Mouse (Mus musculus): ENCODE data around the gene Fan1. TPM values are rescaled to one million over a fixed set of nuclear protein-coding genes. Genes with fewer than 3 reads are reported as not detected.

Fan1 gene
- 7.1 and 7.6 TPM in 2 replicates for polyA plus RNA-seq (2015; fragmentation: Nextera tagmentation; extraction: Ambion mirVana)

- H3K9me3 ChIP-seq: no peaks in the 10 kb centered on the region
- 2% methylated on average over 27 of the region's 27 CpGs for WGBS
- ATAC-seq (replicated peaks): peak; percentile 96
These were observed at the start of gene Fan1 for GRCm38 (mm10) chr7:64373830-64374562. Gene Fan1 (minus strand): TSS chr7:64374095.

DNA sequence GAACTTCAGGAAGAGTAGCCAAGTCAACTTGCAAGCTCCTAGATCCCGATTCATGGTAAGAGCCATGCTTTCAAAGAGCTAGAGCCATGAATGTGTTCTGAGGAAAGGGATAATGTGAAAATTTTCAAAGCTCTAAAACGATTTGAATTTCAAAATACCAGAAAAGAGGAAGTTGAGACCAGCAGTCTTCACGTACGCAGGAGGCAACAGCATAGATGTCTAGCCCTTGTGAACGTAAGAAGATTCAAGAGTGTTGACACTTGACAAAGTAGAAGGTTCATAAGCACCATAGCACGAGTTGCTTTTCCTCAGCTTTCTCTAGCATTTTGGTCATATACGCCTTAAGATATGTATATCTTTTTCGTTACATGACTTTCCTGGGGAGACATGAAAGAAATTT lies 30.1 kb upstream of the Fan1 start:
- no peaks in the 10 kb centered on the region for H3K36me3 ChIP-seq (replicated peaks)
- H3K27ac ChIP-seq: no peak overlapping the region
- 93% methylated on average over 8 of the region's 8 CpGs for WGBS
- no peaks in the 10 kb centered on the region for H3K9me3 ChIP-seq
- H3K4me1 ChIP-seq: no peaks in the 10 kb centered on the region
- no peak overlapping the region for H3K4me3 ChIP-seq
- H3K9ac ChIP-seq: no peak overlapping the region
- H3K27me3 ChIP-seq (replicated peaks): no peaks in the 10 kb centered on the region
- no peak overlapping the region for H3K4me2 ChIP-seq
- no peak for ATAC-seq (replicated peaks)

More at GRCm38 (mm10) chr7:64373830-64374562, at the start of gene Fan1:
- H3K9ac ChIP-seq: peak within 1 kb of the TSS; percentile 71
- H3K36me3 ChIP-seq (replicated peaks): peaks cover 30% of the 10 kb centered on the region
- H3K27ac ChIP-seq: peak within 1 kb of the TSS; percentile 94
- H3K27me3 ChIP-seq (replicated peaks): no peaks in the 10 kb centered on the region
- peaks cover 13% of the 10 kb centered on the region for H3K4me1 ChIP-seq
- peak within 1 kb of the TSS; percentile 64 for H3K4me2 ChIP-seq
- peak within 1 kb of the TSS; percentile 69 for H3K4me3 ChIP-seq

GRCm38 (mm10) chr7:64402452-64402851 lies 28.6 kb upstream of the Fan1 start:
- ATAC-seq (replicated peaks): no peak
- Histone ChIP-seq H3K4me1 (no peaks in the 10 kb centered on the region), H3K36me3 (replicated peaks) (no peaks in the 10 kb centered on the region), H3K4me3 (no peak overlapping the region), H3K9me3 (no peaks in the 10 kb centered on the region), H3K4me2 (no peak overlapping the region), H3K27ac (no peak overlapping the region), H3K27me3 (replicated peaks) (no peaks in the 10 kb centered on the region), H3K9ac (no peak overlapping the region)
- 91% methylated on average over 4 of the region's 4 CpGs for WGBS

DNA sequence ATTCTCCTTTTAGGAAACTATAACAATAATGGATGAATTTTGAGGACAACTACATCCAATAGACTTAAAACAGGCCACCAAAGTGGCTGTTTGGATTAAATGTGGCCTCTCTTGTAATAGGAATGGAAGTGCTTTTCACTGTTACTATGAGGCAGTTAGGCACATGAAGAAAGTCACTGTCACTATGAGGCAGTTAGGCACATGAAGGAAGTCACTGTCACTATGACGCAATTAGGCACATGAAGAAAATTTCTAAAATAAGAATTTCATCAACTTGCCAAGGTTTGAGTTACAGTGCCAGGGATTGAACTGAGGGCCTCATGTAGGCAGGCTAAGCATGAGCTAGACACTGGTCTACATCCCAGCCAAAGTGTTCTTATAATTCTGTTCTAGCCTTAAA lies 26.8 kb upstream of the Fan1 start:
- 100% methylated on average over 1 of the region's 1 CpGs for WGBS
- Histone ChIP-seq H3K4me3 (no peak overlapping the region), H3K27ac (no peak overlapping the region), H3K4me1 (no peaks in the 10 kb centered on the region), H3K4me2 (no peak overlapping the region), H3K9ac (no peak overlapping the region), H3K9me3 (no peaks in the 10 kb centered on the region), H3K36me3 (replicated peaks) (no peaks in the 10 kb centered on the region), H3K27me3 (replicated peaks) (no peaks in the 10 kb centered on the region)
- ATAC-seq (replicated peaks): no peak

GRCm38 (mm10) chr7:64392819-64393151 lies 18.9 kb upstream of the Fan1 start:
- no peaks in the 10 kb centered on the region for H3K27me3 ChIP-seq (replicated peaks)
- H3K9me3 ChIP-seq: no peaks in the 10 kb centered on the region
- ATAC-seq (replicated peaks): no peak
- H3K4me2 ChIP-seq: peak overlapping the region; percentile 98
- H3K9ac ChIP-seq: peak overlapping the region; percentile 75
- H3K4me3 ChIP-seq: peak overlapping the region; percentile 79
- 0 out of 2 replicates have a peak, but pooled peaks cover 11% of the 10 kb centered on the region for H3K36me3 ChIP-seq (replicated peaks)
- peaks cover 19% of the 10 kb centered on the region for H3K4me1 ChIP-seq
- 2% methylated on average over 15 of the region's 15 CpGs for WGBS
- H3K27ac ChIP-seq: peak overlapping the region; percentile 79

DNA sequence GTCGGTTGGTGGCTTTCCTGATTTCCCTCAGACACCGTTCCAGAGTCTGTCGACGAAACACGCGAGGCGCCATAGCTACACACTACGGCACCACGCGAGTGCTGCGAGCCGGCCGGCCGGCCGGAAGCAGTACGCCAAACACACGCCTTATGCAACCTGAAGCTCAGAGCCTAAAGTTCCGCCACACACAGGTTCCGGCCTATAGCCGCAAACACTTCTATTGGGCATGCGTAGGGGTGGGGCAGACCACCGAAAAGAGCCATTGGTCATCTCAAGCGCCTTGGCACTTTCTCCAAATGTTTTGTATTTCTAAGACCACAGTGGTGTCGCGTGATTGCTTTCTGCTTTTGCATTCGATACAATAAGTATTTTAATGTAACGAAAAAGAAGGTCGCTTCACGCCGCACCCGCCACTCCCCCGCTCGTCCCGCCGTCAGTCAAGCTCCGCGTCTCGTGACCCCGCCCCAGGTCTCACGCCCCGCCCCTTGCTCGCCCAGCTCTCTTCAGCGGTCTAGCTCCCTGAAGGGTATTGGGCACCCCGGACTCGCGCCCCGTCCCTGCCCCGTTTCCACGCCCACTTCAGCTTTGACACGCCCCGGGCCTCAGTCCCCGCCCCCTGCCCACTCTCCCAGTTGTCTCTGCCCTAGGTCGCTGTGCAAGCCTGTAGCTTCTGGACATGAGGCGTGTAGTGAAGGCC lies 18.4 kb upstream of the Fan1 start, which contains the start of the genes Mphosph10 and Mcee:
Gene Mphosph10, minus strand, starts transcription at position 147 of the 697 bp plus-strand sequence.
Gene Mcee, plus strand, starts transcription at position 486 of the 697 bp plus-strand sequence.
- no peaks in the 10 kb centered on the region for H3K9me3 ChIP-seq
- peak; percentile 99 for ATAC-seq (replicated peaks)
- H3K27me3 ChIP-seq (replicated peaks): no peaks in the 10 kb centered on the region
- peak within 1 kb of the TSS; percentile 79 for H3K4me3 ChIP-seq
- peak within 1 kb of the TSS; percentile 75 for H3K9ac ChIP-seq
- under 1% methylated on average over 54 of the region's 54 CpGs for WGBS
- H3K27ac ChIP-seq: peak within 1 kb of the TSS; percentile 79
- H3K36me3 ChIP-seq (replicated peaks): 0 out of 2 replicates have a peak, but pooled peaks cover 11% of the 10 kb centered on the region
- H3K4me2 ChIP-seq: peak within 1 kb of the TSS; percentile 98
- H3K4me1 ChIP-seq: peaks cover 19% of the 10 kb centered on the region

GRCm38 (mm10) chr7:64391479-64391878 lies 17.6 kb upstream of the Fan1 start:
- 3% methylated on average over 8 of the region's 8 CpGs for WGBS
- peak overlapping the region; percentile 79; the same call in 1 of the 2 replicates for H3K27ac ChIP-seq
- ATAC-seq (replicated peaks): 0 out of 2 replicates have a peak, but pooled peaks have one; percentile 4

DNA sequence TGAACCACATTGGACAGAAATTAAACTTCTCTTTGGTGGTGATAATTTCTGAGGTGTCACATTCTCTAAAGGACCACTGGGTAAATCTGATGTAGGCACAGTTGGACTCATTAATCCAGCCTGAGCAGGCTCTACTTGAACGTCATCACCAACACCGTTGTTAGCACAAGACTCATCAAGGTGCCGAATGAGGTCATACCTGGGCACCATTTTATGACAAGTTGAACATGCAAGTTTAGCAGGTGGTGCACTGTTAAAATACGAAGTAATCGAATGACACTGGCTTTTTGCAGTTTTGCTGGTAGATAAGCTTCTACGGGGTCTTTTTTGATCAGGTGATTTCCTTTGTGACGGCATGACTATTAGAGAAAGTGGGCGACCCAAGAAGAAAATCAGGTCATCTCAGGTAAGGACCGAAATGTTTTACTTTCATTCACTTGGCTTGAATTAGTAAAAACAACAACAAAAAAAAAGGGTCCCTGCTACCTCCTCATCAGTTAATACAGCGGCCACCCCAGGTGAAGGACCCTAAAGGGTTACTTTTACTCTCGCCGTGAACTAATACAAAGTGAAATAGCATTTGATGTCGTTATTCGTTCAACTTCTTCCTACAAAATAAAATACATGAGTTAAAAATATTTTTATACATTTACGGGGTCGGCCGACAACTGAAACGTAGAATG lies 607 bp downstream of the Fan1 start:
- Histone ChIP-seq H3K36me3 (replicated peaks) (peaks cover 23% of the 10 kb centered on the region), H3K9me3 (no peaks in the 10 kb centered on the region), H3K9ac (peak overlapping the region; percentile 71), H3K27ac (peak overlapping the region; percentile 94), H3K4me1 (peaks cover 13% of the 10 kb centered on the region), H3K4me3 (peak overlapping the region; percentile 69), H3K27me3 (replicated peaks) (no peaks in the 10 kb centered on the region), H3K4me2 (peak overlapping the region; percentile 64)
- ATAC-seq (replicated peaks): peak; percentile 56
- 12% methylated on average over 18 of the region's 18 CpGs for WGBS

More at GRCm38 (mm10) chr7:64391479-64391878, 17.6 kb upstream of the Fan1 start:
- Histone ChIP-seq H3K4me3 (peak overlapping the region; percentile 79), H3K4me1 (peaks cover 19% of the 10 kb centered on the region), H3K9me3 (no peaks in the 10 kb centered on the region), H3K9ac (peak overlapping the region; percentile 56), H3K27me3 (replicated peaks) (no peaks in the 10 kb centered on the region), H3K36me3 (replicated peaks) (peaks cover 15% of the 10 kb centered on the region; the same call in 1 of the 2 replicates), H3K4me2 (peak overlapping the region; percentile 98)

GRCm38 (mm10) chr7:64371940-64372878 lies 1.7 kb downstream of the Fan1 start:
- no peak overlapping the region for H3K4me2 ChIP-seq
- WGBS: 90% methylated on average over 23 of the region's 23 CpGs
- H3K9me3 ChIP-seq: no peaks in the 10 kb centered on the region
- H3K4me1 ChIP-seq: peaks cover 13% of the 10 kb centered on the region
- no peak overlapping the region for H3K4me3 ChIP-seq
- H3K27ac ChIP-seq: no peak overlapping the region
- ATAC-seq (replicated peaks): no peak
- H3K36me3 ChIP-seq (replicated peaks): peaks cover 13% of the 10 kb centered on the region
- no peak overlapping the region for H3K9ac ChIP-seq
- no peaks in the 10 kb centered on the region for H3K27me3 ChIP-seq (replicated peaks)

- WGBS: 89% methylated on average over 6 of the region's 6 CpGs
- Histone ChIP-seq H3K9ac (no peak overlapping the region), H3K27me3 (replicated peaks) (no peaks in the 10 kb centered on the region), H3K9me3 (no peaks in the 10 kb centered on the region), H3K4me2 (no peak overlapping the region), H3K27ac (no peak overlapping the region), H3K36me3 (replicated peaks) (no peaks in the 10 kb centered on the region; the same call in 1 of the 2 replicates), H3K4me3 (no peak overlapping the region), H3K4me1 (peaks cover 13% of the 10 kb centered on the region)
- no peak for ATAC-seq (replicated peaks)
These were observed 4.1 kb downstream of the Fan1 start for GRCm38 (mm10) chr7:64369841-64370240.

DNA sequence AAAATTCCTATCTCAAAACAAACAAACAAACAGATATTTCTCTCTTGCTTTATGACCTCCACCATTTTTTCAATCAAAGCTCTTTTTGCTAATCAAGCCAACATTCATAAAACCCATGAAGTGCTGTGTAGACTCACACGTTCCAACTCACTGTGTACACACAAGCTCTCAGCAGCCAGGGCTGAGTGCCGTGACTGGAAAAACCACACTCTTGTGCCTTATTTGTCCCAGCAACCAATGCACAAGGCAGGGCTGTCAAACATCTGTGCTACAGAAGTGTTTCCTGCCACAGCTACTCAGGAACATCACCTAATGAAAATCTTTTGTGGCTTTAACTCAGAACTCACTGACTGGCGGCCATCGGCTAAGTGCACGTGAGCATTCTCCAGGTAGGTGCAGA lies 8.0 kb downstream of the Fan1 start:
- H3K27me3 ChIP-seq (replicated peaks): no peaks in the 10 kb centered on the region
- H3K4me3 ChIP-seq: no peak overlapping the region
- no peaks in the 10 kb centered on the region for H3K9me3 ChIP-seq
- no peak overlapping the region for H3K4me2 ChIP-seq
- no peak overlapping the region for H3K9ac ChIP-seq
- no peaks in the 10 kb centered on the region for H3K4me1 ChIP-seq
- peaks cover 12% of the 10 kb centered on the region for H3K36me3 ChIP-seq (replicated peaks)
- ATAC-seq (replicated peaks): no peak
- 92% methylated on average over 5 of the region's 5 CpGs for WGBS
- no peak overlapping the region for H3K27ac ChIP-seq

Measured in midbrain, embryonic 15.5 days (tissue).